Mouse (Mus musculus) brain, embryonic 14.5 days (tissue): ENCODE data around the gene Lypd3. TPM values are rescaled to one million over a fixed set of nuclear protein-coding genes. Genes with fewer than 3 reads are reported as not detected.
"Not testable (repeated sequence)": the region's sequence is repeated elsewhere in the genome, so short reads cannot be mapped to it uniquely, and the experiment has no call there.

ENCODE experiments used
- DNase-seq: peaks from one replicate; pipeline ENCODE4 v3.0.0-alpha.2; 2011; ENCODE audit warnings: low read depth
- CTCF ChIP-seq: fragments of 200-500 bp; IDR thresholded peaks from 2 replicates; pipeline ENCODE4 v1.5.1; 2012; ENCODE audit warnings: inconsistent platforms, mild to moderate bottlenecking, moderate library complexity, borderline replicate concordance; ENCODE audit not compliant: insufficient read depth, insufficient read length; ENCODE audit errors: extremely low read depth
- POLR2A ChIP-seq: fragments of 200-500 bp; IDR thresholded peaks from 2 replicates; pipeline ENCODE4 v1.6.1; 2012; ENCODE audit warnings: mild to moderate bottlenecking, inconsistent platforms, borderline replicate concordance; ENCODE audit not compliant: poor library complexity, insufficient read depth, insufficient read length, severe bottlenecking; ENCODE audit errors: extremely low read depth
- polyA plus RNA-seq: library from polyadenylated mRNA; depleted of rRNA; stranded (reverse); fragments of >200 nt; gene quantifications from 2 replicates; pipeline ENCODE4 v1.2.3, GENCODE M21; 2012

Gene Lypd3
- polyA plus RNA-seq, 1 experiment, result 1.8 TPM

GRCm38 (mm10) chr7:24600941-24601597 lies 35.3 kb upstream of the Lypd3 start:
- peak; percentile 97 for DNase-seq
- TF ChIP-seq POLR2A (no peak), CTCF (peak; percentile 100)

GRCm38 (mm10) chr7:24605561-24605960 lies 30.8 kb upstream of the Lypd3 start:
- no peak for TF ChIP-seq CTCF
- no peak for TF ChIP-seq POLR2A
- no peak for DNase-seq

DNA sequence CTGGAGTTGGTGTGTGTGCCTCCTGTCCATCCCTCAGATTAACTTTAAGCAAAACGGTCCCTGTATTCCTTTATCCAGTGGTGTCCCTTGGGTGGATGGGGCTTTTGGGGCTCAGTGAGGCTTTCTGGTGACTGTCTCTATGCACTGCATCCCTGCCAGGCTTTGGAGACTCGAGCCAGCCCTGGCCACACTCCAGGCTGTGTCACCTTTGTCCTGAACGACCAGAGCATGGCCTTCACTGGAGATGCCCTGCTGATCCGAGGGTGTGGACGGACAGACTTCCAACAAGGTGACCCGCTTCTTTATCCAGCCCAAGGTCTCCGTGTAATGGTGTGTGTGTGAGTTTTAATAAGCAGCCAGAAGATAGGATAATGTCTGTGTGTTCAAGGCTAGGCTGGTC lies 30.3 kb upstream of the Lypd3 start:
- DNase-seq, result no peak
- no peak for TF ChIP-seq CTCF
- no peak for TF ChIP-seq POLR2A

DNA sequence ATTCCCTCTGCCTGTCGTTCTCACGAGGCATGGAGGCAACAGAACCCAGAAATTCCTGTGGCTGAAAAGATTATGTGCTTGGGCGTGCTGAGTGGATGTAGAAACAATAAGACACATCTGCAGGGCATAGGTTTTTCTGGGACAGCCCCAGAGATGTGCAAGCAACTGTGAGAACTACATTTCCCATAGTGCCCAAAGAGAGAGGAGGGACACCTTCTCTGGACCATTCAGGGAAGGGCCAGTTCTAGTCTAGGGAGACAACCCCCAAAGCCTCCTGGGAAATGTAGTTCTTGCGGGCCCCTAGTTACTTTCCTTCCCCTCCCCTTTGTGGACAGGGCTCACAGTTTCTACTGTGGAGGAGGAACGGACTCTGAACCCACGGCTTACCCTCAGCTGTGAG lies 28.3 kb upstream of the Lypd3 start:
- TF ChIP-seq CTCF, result no peak
- TF ChIP-seq POLR2A, result no peak
- peak; percentile 75 for DNase-seq

- no peak for DNase-seq
- TF ChIP-seq CTCF, result no peak
- TF ChIP-seq POLR2A, result no peak
Measured at GRCm38 (mm10) chr7:24608561-24608960, 27.8 kb upstream of the Lypd3 start.

GRCm38 (mm10) chr7:24610144-24610878 lies 26.0 kb upstream of the Lypd3 start, which contains the start of gene Phldb3:
Gene Phldb3, plus strand, starts transcription at chr7:24610763.
- no peak for DNase-seq
- TF ChIP-seq POLR2A, result no peak

DNA sequence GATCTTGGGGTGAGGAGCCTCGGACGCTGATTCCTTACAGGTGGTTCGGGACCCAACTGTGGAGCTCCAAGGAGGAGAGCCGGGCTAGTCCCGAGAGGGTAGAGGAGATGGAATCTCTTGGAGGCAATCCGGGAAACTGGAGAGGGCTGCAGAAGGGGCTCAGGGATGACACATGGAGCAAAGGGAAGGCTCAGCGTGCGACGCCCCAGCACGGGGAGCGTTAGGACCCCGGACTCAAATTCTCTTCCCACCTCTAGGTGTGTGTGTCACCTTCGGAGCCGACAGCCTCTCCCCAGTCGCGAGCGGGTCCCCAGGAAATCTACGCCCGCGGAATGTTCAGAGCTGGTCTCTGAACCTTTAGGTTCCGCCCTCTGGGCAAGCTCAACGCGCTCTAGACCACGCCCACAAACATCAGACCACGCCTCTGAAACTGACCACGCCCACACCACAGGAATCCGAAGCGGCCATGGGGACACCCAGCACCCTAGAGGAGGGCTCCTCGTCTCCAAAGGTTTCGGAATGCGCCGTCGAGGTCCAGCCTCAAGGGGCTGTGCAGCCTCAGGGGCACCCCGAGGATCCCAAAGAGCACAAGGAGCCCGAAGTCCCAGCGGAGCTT lies 25.4 kb upstream of the Lypd3 start:
- DNase-seq, result peak; percentile 52
- TF ChIP-seq POLR2A (no peak), CTCF (no peak)

DNA sequence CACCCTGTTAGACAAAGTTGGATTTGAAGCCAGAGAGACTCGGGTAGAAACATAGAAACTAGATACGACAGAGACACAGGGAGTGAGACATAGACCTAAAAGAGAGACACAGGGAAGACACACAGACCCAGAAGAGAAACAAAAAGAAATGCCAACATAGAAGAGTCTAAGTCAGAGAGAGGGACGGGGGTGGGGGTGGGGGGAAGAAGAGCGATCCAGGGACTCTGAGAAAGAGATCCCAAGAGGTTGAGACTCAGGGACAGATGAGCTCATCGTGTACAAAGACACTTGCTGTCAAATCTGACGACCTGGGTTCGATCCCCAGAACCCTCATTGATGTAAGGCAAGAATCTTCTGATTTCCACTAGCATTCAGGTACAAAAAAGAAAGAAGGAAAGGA lies 24.6 kb upstream of the Lypd3 start:
- TF ChIP-seq POLR2A, result no peak
- no peak for TF ChIP-seq CTCF

GRCm38 (mm10) chr7:24612308-24612910 lies 23.9 kb upstream of the Lypd3 start:
- DNase-seq, result no peak
- TF ChIP-seq POLR2A, result no peak
- TF ChIP-seq CTCF, result no peak

More for the DNA sequence above, 24.6 kb upstream of the Lypd3 start:
- DNase-seq, result no peak

DNA sequence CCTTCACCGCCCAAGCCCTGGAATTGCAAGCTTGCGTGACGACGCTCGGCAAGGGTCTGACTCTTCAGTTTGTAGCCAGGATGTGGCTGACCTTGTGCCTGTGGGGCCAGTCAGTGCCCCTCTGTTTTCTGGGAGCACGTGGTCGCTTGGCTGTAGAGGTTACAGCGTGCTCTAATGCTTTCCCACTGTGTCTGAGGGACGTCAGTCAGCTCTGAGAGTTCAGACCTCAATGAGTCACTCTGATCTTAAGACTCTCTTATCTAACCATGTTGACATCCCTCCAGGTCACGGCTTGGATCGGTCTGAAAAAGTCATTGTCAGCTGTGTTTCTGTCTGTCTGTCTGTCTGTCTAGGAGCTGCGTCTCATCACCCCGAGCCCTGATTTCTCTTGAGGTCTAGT lies 21.5 kb upstream of the Lypd3 start:
- DNase-seq, result no peak
- TF ChIP-seq CTCF (no peak), POLR2A (no peak)

- TF ChIP-seq POLR2A (no peak), CTCF (no peak)
Measured at GRCm38 (mm10) chr7:24617763-24618162, 18.6 kb upstream of the Lypd3 start.

DNA sequence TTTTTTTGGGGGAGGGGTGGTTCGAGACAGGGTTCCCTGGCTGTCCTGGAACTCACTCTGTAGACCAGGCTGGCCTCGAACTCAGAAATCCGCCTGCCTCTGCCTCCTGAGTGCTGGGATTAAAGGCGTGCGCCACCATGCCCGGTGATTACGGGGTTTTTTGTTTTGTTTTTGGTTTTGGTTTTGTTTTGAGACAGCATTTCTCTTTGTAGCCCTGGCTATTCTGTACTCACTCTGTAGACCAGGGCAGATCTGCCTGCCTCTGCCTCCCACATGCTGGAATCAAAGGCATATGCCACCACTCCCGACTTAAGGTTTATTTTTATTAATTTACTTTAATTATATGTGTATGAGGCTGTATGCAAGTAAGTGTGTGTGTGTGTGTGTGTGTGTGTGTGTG lies 18.0 kb upstream of the Lypd3 start:
- not testable (repeated sequence) for DNase-seq

More at GRCm38 (mm10) chr7:24617763-24618162, 18.6 kb upstream of the Lypd3 start:
- DNase-seq, result no peak
